Mouse (Mus musculus) kidney, postnatal 14 days (tissue): ENCODE measurements around the gene Ttc30a2.
A peak's percentile ranks its signal among the peaks of the same experiment; 100 is the strongest.

Experiments
- DNase-seq: peaks from one replicate; pipeline ENCODE4 v3.0.0; 2022; ENCODE audit warnings: mixed read lengths

The Ttc30a2 gene

DNA sequence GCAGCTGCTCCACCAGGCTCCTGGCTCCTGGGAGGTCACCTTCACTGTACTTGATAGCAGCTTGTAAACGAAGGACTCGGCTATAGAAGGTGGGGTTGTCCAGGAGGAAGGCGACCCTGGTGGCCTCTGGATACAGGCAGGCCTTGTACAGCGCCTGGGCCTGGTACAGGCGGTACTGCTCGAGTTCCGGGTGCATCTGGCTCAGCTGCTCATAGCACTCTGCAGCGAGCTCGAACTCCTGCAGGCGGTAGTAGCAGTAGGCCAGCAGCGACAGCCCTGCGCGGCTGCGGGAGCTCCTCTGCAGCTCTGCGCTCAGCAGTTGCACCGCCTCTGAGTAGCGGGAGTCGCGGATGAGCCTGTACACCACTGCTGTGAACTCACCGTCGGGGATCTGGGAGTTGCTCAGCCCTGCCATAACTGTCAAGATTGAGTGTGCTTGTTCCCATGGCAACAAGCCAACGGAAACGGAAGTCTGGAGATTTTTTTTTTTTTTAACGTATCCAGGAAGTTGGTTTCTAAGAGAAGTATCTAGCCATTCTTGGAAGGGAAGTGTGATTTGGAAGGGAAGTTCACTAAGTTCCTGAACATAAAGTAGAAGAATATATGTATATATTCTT lies at the start of gene Ttc30a2:
TSS of gene Ttc30a2 (minus strand) at position 419 of the 617 bp plus-strand sequence.
- peak; percentile 67 for DNase-seq

DNA sequence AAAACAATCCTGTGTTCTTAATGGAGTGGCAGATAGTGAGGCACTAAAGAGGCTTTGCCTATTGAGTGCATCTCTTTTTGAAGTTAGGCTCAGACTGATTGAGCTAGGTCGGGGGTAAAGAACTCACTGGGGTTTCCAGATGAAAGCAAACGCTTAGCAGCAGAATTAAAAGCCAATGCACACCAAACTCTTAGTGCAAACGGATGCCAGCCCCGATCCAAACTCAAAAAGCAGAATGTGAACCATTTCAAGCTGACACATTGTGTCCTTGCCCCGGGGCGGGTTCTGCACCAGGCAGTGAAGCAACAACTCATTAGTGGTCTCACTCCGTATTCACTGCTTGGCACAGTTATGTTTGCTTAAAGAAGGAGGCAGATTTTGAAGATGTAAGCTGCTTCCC lies 38.9 kb upstream of the Ttc30a2 start:
- DNase-seq: no peak

- DNase-seq: peak; percentile 75
These were observed 38.2 kb upstream of the Ttc30a2 start for GRCm38 (mm10) chr2:76016136-76016535.

DNA sequence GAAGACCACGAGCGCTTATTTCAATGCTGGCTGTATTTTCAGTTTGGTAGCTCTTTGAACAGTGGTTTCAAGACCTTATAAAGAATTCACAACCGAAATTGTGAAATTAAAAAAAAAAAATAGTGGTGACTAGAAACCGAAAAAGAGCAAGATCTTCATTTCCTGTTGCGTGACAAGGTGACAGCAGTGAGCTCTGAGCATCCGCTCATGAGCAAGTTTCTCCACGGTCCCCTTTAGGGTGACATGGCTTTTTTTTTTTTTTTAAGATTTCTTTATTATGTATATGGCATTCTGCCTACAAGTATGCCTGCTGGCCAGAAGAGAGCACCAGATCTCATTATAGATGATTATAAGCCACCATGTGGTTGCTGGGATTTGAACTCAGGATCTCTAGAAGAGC lies 37.5 kb upstream of the Ttc30a2 start:
- DNase-seq: no peak

GRCm38 (mm10) chr2:76014659-76015058 lies 36.7 kb upstream of the Ttc30a2 start:
- no peak for DNase-seq

DNA sequence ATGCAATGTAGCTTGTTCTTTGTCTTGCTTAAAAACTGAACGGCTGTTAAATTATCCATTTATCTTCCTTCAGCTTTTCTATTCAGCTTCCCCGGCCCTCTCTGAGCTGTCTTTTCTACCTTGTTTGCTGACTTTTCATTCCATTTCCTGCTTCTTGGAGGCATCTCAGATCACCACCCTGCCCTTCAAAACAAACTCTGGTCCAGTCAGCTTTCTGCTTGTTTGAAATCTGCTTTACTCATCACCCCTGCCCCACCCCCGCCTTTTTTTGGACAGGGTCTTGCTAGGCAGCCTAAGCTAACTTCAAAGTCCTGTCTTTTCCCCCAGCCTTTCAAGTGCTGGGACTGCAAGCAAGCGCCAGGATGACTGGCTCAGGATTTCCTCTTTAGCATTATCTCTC lies 28.2 kb upstream of the Ttc30a2 start:
- no peak for DNase-seq

DNA sequence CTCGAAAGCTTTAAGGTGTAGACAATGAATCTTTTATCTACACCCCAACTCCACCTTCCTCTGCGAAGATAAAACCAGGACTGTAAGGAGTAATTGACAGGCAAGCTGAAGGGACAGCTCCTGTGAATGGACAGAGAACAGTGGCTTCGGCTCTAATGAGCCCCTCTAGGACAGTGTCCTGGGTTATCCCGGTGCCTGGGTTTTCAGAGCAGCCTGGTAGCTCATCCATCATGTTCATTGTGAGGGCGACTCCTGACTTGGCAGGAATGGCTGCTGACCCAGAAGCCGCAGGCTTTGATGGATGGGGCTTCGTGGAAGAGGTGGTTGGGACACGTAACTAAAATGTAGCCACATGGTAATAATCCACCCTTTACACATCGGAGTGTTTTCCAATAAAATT lies 24.9 kb upstream of the Ttc30a2 start:
- DNase-seq: no peak

DNA sequence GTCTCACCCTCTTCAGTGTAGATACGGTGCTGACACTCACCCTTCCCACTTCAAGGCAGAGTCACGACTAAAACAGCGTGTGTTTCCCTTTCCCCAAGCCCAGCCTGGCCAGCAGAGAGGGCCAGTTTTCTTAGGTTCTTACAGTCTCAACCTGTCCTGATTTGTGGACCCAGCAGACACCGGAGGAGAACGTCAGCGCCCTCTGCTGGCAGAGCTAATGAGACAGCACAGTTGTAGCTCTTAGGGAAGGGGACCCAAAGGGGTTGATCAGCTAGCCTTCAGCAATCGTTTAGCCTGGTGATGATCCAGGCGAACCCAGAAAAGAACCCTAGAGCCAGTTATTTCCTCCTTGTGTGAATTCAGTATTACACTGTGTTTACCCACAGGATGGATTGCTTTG lies 23.4 kb upstream of the Ttc30a2 start:
- DNase-seq: peak; percentile 76

- DNase-seq: peak; percentile 43
These were observed 21.7 kb upstream of the Ttc30a2 start for GRCm38 (mm10) chr2:75999636-76000035.

DNA sequence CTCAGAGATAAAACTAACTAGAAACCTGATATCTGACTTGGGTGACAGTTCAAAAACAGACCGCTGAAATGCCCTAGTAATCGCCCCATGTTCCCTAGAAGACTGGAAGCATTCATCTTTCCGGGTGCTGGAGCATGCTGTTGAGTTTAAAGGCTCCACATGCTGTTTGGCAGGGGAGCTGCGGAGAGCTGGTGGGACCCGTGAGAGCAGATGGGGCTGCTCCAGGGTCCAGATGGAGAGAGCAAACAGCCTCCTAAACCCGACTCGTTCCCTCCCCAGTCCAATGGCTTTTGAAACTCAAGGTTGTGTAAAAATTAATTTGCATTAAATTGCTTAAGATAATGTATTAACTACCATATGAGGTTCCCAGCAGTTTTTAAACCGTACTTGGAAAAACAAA lies 20.7 kb upstream of the Ttc30a2 start:
- DNase-seq: no peak

- DNase-seq: peak; percentile 77
These were observed 19.8 kb upstream of the Ttc30a2 start for GRCm38 (mm10) chr2:75997726-75998125.

DNA sequence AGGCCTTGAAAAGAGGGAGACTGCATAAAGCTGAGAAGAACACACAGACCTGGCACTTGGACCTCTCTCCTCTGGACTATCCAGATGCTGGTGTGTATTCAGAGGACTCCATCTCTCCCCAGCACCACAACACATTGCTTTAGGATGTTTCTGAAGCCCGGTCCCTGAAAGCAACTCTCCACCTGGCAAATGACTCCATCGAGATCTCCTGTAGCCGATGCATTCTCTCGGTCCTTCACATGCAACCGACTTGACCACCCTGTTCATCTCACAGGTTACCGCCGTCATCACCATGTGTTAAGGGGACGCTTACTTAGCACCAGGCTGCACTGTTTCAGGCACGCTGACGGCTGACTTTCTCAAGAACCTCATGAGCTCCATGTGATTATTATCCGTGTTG lies 16.9 kb upstream of the Ttc30a2 start:
- DNase-seq: no peak

GRCm38 (mm10) chr2:75991581-75992205 lies 13.7 kb upstream of the Ttc30a2 start:
- no peak for DNase-seq

GRCm38 (mm10) chr2:75990885-75991539 lies 13.0 kb upstream of the Ttc30a2 start:
- peak; percentile 72 for DNase-seq

DNA sequence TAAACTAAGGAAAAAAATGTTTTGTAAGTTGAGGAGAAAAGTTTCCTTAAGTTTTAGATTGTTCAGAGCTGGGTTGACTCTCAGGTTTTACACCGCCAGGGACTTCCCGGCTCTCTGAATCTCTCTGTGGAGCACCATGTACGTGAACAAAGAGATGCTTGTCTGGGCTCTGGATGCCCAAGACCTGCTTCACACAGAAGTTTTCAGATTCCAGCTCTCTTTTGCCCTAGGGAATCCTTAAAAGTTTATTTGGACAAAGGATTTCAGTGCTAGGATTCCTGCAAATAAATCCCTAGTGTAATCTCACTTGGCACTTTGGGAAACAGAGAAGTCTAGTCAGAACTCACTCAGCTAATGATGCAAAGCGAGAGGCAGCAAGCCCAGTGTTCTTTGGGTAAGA lies 11.7 kb upstream of the Ttc30a2 start:
- DNase-seq: no peak

DNA sequence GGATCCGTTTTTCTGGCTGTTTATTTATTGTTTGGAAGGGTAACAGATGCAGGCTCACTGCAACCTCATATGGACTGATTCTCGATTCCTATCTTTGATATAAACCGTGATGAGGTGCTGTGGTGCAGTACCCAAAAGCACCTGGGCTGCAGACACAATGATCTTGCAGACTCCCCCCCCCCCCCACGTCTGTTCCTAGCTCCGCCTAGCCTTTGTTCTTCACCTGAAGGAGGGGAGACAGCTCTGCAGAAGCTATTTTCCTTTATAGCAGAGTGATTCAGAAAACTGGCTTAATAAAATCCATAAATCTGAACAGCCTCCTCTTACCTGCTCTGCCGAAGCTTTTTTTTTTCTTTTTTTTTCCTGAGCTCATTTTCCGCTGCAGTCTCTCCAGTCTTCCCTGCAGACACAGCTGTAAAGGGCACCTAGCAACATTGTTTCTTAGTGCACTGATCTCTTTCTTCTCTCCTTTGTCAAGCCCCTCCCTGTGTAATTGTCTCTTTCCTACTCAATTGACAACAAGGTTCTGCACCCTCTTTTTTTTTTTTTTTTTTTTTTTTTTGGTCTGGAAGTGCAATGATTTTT lies 10.9 kb upstream of the Ttc30a2 start:
- DNase-seq: no peak

DNA sequence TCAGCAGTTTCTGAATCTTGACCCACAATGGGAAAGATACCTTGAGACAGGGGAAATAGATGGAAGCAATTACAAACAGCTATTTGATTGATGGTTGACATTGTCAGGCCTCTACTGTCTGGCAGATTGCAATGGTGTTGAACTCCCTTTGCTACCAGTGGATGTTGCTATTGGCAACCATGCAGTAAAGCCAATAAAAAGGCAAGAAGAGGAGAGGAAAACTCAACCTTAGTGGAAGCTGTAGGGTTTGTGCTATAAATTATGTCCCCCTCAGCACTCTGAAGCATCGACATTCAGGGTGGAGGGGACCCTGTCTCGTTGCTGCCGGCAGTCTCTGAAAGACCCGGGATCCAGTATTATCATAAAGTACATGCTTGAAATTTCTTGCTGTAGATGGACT lies 10.4 kb upstream of the Ttc30a2 start:
- DNase-seq: no peak

- no peak for DNase-seq
These were observed 9.8 kb upstream of the Ttc30a2 start for GRCm38 (mm10) chr2:75987739-75988138.

DNA sequence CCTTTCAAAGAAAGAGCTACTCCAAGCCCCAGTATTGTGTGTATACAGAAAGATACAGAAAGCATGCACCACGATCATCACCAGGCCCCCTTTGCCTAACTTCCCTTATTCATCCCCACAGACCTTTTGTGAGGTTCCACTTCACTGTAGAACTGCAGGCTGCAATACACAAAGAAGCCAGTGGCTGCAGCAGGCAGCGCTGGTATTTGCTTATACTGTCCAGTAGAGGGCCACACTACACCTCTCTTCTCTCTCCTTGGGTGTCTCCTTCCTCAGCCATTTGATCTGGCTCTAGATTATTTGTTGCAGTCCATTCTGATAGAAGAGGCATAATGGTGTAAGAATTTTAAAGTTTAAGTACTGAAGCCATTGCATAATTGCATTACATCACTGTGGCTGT lies 7.2 kb upstream of the Ttc30a2 start:
- peak; percentile 83 for DNase-seq

- no peak for DNase-seq
These were observed 5.9 kb upstream of the Ttc30a2 start for GRCm38 (mm10) chr2:75983847-75984246.

GRCm38 (mm10) chr2:75983091-75983490 lies 5.1 kb upstream of the Ttc30a2 start:
- DNase-seq: no peak

- no peak for DNase-seq
These were observed 4.7 kb upstream of the Ttc30a2 start for GRCm38 (mm10) chr2:75982626-75983025.

- peak; percentile 84 for DNase-seq
These were observed 3.6 kb upstream of the Ttc30a2 start, which contains the start of gene Ttc30a1 for GRCm38 (mm10) chr2:75981440-75982081. Gene Ttc30a1, minus strand, starts transcription at chr2:75981967.
